Mouse (Mus musculus) forebrain, embryonic 11.5 days (tissue): ENCODE data around the gene Vmn1r235. TPM values are rescaled to one million over a fixed set of nuclear protein-coding genes. Genes with fewer than 3 reads are reported as not detected.

Experiments
- microRNA-seq: library from miRNA; unstranded; fragments of <30 nt; microRNA quantifications from one replicate; pipeline ENCODE4, GENCODE M21; 2016; ENCODE audit not compliant: insufficient number of aligned reads
- polyA plus RNA-seq: library from polyadenylated mRNA; unstranded; fragments of >200 nt; fragmentation: Nextera tagmentation; extraction: Ambion mirVana; gene quantifications from 2 replicates; pipeline ENCODE4 v1.2.1, GENCODE M21; 2014

Vmn1r235 gene
- polyA plus RNA-seq, 1 experiment from 2014 or later: not detected

Small RNAs within 50 kb of the gene (microRNA-seq; reads per million reads assigned to microRNA genes)
- not detected for gene Gm26384

Other genes starting within 250 kb of the Vmn1r235 start
- gene Zfp160, start 247.5 kb upstream of the Vmn1r235 start, polyA plus RNA-seq: 17.5 and 17.6 TPM in 2 replicates
- gene Vmn1r234, start 30.3 kb upstream of the Vmn1r235 start, polyA plus RNA-seq: not detected in 2 replicates
- gene Vmn1r236, start 26.5 kb downstream of the Vmn1r235 start, polyA plus RNA-seq: not detected in 2 replicates
- gene Vmn1r237, start 55.5 kb downstream of the Vmn1r235 start, polyA plus RNA-seq: not detected in 2 replicates
- 2.3 and 2.9 TPM in 2 replicates for gene Zfp677, start 127.3 kb downstream of the Vmn1r235 start, polyA plus RNA-seq
- 1.8 and 2.4 TPM in 2 replicates for gene Zfp54, start 166.8 kb downstream of the Vmn1r235 start, polyA plus RNA-seq
- 13.7 and 14.6 TPM in 2 replicates for gene Zfp51, start 194.0 kb downstream of the Vmn1r235 start, polyA plus RNA-seq
- gene Zfp53, start 232.6 kb downstream of the Vmn1r235 start, polyA plus RNA-seq: 9.6 TPM in 2 replicates